Mouse (Mus musculus): Measurements from ENCODE around the gene Fkbp6.

DNA sequence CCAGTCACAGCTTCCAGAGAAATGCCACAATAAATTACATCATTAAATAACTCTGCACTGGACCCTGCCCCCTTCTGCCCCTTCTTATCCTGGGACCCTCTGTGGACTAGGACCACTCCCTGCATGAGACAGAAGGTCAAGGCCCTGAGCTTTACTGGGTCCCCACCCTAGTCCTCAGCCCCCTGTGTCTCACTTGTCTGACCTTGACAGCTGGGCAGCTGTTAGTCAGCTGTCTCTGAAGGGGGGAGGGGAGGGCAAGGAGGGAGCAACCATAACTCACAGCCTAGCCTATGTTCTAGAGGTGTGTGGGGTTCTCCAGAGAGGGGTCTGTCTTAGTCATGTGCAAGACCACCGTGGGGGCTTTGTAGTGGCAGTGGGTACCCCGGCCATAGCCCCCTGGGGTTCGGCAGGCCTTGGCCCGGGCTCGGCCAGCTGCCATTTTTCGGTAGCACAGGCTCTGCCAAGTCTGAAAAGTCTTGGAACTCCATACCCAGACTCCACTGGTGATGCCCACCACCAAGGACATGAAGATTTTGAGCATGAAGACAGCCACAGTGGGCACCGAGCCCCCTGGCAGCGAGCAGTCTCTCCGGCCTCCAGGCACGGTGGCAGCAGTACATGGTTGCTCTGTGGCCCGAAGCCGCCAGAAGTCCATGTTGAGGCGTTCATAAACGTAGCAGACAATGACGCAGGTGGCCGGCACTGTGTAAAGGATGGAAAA is 100.7 kb downstream of the Fkbp6 start:
- TF ChIP-seq CTCF (IDR thresholded peaks at IDR 0.05): no peak
- no peak for TF ChIP-seq EP300 (IDR thresholded peaks at IDR 0.05)
